In the genomic region with DNA sequence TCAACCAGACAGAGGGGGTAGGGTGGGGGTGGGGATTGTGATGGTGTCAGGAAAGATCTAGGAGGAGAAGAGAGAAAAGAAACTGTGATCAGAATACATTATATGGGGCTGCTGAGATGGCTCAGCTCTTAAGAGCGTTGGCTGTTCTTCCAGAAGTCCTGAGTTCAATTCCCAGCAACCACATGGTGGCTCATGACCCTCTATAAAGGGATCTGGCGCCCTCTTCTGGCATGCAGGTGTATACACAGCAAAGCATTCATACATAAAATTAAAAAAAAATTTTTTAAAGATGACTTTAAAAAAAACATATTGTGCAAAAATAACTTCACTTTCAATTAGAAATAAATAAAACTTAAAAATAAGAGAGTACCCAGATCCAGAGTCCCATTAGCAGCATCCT, we compare ENCODE assay signal across 12 mouse cellular contexts.
DNase-seq lines count a peak whose midpoint lies in the region; ATAC-seq and TF ChIP-seq lines count a peak whose summit lies in the region.
"Had no signal": no experiment of that assay in that cellular context is flagged by ENCODE, and none has a peak within 500 bp of the region (broad histone marks: within the 10 kb centered on the region; RNA-seq: fewer than 3 reads in every experiment).

No protein-coding gene starts in this region.

- no peaks in the 10 kb centered on the region for H3K36me3 ChIP-seq in heart, embryonic 10.5 days
- H3K36me3 ChIP-seq: embryonic facial prominence, embryonic 12.5 days; G1E; heart, embryonic 13.5 days; midbrain, embryonic 12.5 days had no signal

- peak in 1 of 2 experiments; percentile 8 for DNase-seq in cerebellum, adult 2 months
- DNase-seq in left cerebral cortex, adult 2 months (ENCODE audit: extremely low spot score in 1 of 2, low spot score in 2 of 2): peak in 1 of 2 experiments; percentile 39
- DNase-seq in left cerebral cortex, adult 8-10 months (ENCODE audit: low spot score in 2 of 2): no peak
- DNase-seq in ES-CJ7 (ENCODE audit: low read depth, low spot score): peak; percentile 23
- DNase-seq in embryo, embryonic 9.5 days (ENCODE audit: extremely low spot score): peak; percentile 14
- no peak for DNase-seq in spleen, postnatal 4 days (ENCODE audit: low spot score in 2 of 2)
- DNase-seq in heart, embryonic 10.5 days (ENCODE audit: low spot score): no peak

- 35% methylated on average over 2 of the region's 2 CpGs for WGBS in cerebellum, adult 2 months
- WGBS in heart, embryonic 10.5 days: 21% methylated on average over 2 of the region's 2 CpGs

- H3K4me1 ChIP-seq in cerebellum, adult 2 months (ENCODE audit: control insufficient read depth, insufficient read depth, low read length): no peaks in the 10 kb centered on the region
- no peaks in the 10 kb centered on the region for H3K4me1 ChIP-seq in heart, embryonic 10.5 days
- H3K4me1 ChIP-seq: embryonic facial prominence, embryonic 12.5 days; heart, embryonic 13.5 days; midbrain, embryonic 12.5 days had no signal

- no peak for ATAC-seq in cerebellum, adult (ENCODE audit: insufficient number of reproducible peaks, low FRiP score, low TSS enrichment)

- TF ChIP-seq POLR2A in cerebellum, adult 2 months (IDR thresholded peaks at IDR 0.05; ENCODE audit: borderline replicate concordance, insufficient read depth, low read length): no peak

- intact Hi-C loops in left cerebral cortex, adult 2 months (cut with DNase I): loop anchor here (5.0 kb wide), 1 partner anchor 1176 kb away; no protein-coding TSS in a partner anchor

- no peak overlapping the region for H3K4me3 ChIP-seq in cerebellum, adult 2 months (replicated peaks; ENCODE audit: insufficient read depth, low read depth, low read length)
- no peak overlapping the region for H3K4me3 ChIP-seq in left cerebral cortex, adult 2 months
- no peak overlapping the region for H3K4me3 ChIP-seq in heart, embryonic 10.5 days
- H3K4me3 ChIP-seq: embryonic facial prominence, embryonic 12.5 days; heart, embryonic 13.5 days; midbrain, embryonic 12.5 days had no signal

- no peaks in the 10 kb centered on the region for H3K9me3 ChIP-seq in heart, embryonic 10.5 days
- H3K9me3 ChIP-seq: embryonic facial prominence, embryonic 12.5 days; heart, embryonic 13.5 days; midbrain, embryonic 12.5 days had no signal

- no peak overlapping the region for H3K27ac ChIP-seq in cerebellum, adult 2 months (ENCODE audit: insufficient read depth, low read length)
- H3K27ac ChIP-seq in left cerebral cortex, adult 2 months: no peak overlapping the region
- H3K27ac ChIP-seq in heart, embryonic 10.5 days: no peak overlapping the region
- H3K27ac ChIP-seq: embryonic facial prominence, embryonic 12.5 days; heart, embryonic 13.5 days; midbrain, embryonic 12.5 days had no signal

- no peaks in the 10 kb centered on the region for H3K27me3 ChIP-seq in cerebellum, adult 2 months (ENCODE audit: control insufficient read depth, insufficient read depth, low read length)
- peaks cover 5% of the 10 kb centered on the region; the same call in 1 of the 2 replicates for H3K27me3 ChIP-seq in heart, embryonic 10.5 days (ENCODE audit: insufficient read depth, poor library complexity, severe bottlenecking)
- H3K27me3 ChIP-seq: embryonic facial prominence, embryonic 12.5 days; midbrain, embryonic 12.5 days had no signal

- TF ChIP-seq CTCF in cerebellum, adult 2 months (IDR thresholded peaks at IDR 0.05; ENCODE audit: borderline replicate concordance, insufficient read depth, low read depth, low read length): peak; percentile 35; the same call in 1 of the 2 replicates
- TF ChIP-seq CTCF in left cerebral cortex, adult 2 months (IDR thresholded peaks at IDR 0.05): peak; percentile 66

Comparison
In these comparisons a context has a peak if more than half of its experiments do, and no peak if none do; other contexts are left out.
1. DNase-seq: peak in ES-CJ7 (single experiment) and embryo, embryonic 9.5 days (single experiment); none in left cerebral cortex, adult 8-10 months (0 of 2), spleen, postnatal 4 days (0 of 2) and heart, embryonic 10.5 days (single experiment).